Mouse (Mus musculus) Patski (cell line): ENCODE data around the gene Hist1h3h. TPM values are rescaled to one million over a fixed set of nuclear protein-coding genes. Genes with fewer than 3 reads are reported as not detected.
"Not testable (repeated sequence)": the region's sequence is repeated elsewhere in the genome, so short reads cannot be mapped to it uniquely, and the experiment has no call there.

Source experiments
- ATAC-seq: fragments of 100-300 bp; one replicate; pipeline ENCODE4 v1.8.0; 2021
- CTCF ChIA-PET: fragments of 350-600 bp; sonication (Branson Sonifier 250); formaldehyde crosslinking; loops from one replicate; lab custom pipeline; 2022; ENCODE audit warnings: inconsistent platforms; lab: Charles Lee
- POLR2A ChIA-PET: fragments of 350-600 bp; sonication (Branson Sonifier 250); formaldehyde crosslinking; loops from one replicate; lab custom pipeline; 2022; ENCODE audit warnings: antibody characterized with exemption, inconsistent platforms; lab: Charles Lee
- DNase-seq: peaks from one replicate; pipeline ENCODE4 v3.0.0-alpha.2; 2011; ENCODE audit warnings: low read depth, low spot score
- H3K27me3 ChIP-seq: fragments of 371-371 bp; one replicate; pipeline ENCODE4 v1.5.1; 2021
- CTCF ChIP-seq: fragments of 100-300 bp; IDR thresholded peaks from one replicate; pipeline ENCODE4 v1.5.1; 2021
- in situ Hi-C: fragments of 300-500 bp; cut with MboI; formaldehyde crosslinking; loops from 3 replicates; pipeline ENCODE4 v1.11.1; 2018; ENCODE audit warnings: low pct_unique_long_range_greater_than_20kb, mixed read lengths
- polyA plus RNA-seq: library from polyadenylated mRNA; unstranded; gene quantifications from one replicate; pipeline ENCODE4 v1.2.3, GENCODE M21; 2021

Gene Hist1h3h
- polyA plus RNA-seq, 1 experiment from 2014 or later = 4.9 TPM

DNA sequence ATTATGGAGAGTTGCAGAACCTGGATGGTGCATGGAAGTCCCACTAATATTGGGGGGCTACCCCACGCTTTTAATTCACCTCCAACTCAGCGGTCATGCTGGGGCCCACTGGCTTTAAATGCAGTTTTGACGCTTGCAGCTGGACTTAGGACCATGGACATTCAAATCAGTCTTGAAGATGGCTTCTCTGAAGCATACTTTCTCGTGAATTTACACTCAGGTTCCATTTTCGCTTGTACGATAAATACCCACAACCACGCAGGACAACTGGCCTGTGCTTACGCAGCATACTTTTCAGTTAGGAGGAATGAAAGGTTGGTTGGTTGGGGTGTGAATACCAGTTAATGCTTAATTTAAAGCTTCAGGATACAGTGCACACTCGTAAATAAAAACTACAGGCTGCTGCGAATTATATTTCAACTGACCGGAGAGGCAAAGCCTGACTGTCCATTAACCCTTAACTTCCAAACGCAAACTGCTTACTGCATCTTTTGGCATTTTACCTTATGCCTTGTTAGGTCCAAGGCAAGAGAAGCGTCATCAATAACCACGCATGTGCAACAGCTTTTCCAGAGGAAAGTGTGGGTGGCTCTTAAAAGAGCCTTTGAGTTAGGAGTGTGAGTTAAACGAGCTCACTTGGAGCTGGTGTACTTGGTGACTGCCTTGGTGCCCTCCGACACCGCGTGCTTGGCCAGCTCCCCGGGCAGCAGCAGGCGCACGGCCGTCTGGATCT, 2.2 kb upstream of the Hist1h3h start:
- POLR2A ChIA-PET = no interaction called here
- CTCF ChIA-PET = interaction anchor here (0.6 kb wide), 1 partner anchor 18 kb away, joined by 3 read pairs; no protein-coding TSS in a partner anchor
- in situ Hi-C loops = loop anchor here (10.0 kb wide), 3 partner anchors 550 to 1820 kb away; partner anchors contain the start of genes Abt1, Hist1h2af, Hist1h3g and Hist1h4h
- DNase-seq = no peak
- no peak for TF ChIP-seq CTCF
- ATAC-seq = no peak
- no peaks in the 10 kb centered on the region for H3K27me3 ChIP-seq

DNA sequence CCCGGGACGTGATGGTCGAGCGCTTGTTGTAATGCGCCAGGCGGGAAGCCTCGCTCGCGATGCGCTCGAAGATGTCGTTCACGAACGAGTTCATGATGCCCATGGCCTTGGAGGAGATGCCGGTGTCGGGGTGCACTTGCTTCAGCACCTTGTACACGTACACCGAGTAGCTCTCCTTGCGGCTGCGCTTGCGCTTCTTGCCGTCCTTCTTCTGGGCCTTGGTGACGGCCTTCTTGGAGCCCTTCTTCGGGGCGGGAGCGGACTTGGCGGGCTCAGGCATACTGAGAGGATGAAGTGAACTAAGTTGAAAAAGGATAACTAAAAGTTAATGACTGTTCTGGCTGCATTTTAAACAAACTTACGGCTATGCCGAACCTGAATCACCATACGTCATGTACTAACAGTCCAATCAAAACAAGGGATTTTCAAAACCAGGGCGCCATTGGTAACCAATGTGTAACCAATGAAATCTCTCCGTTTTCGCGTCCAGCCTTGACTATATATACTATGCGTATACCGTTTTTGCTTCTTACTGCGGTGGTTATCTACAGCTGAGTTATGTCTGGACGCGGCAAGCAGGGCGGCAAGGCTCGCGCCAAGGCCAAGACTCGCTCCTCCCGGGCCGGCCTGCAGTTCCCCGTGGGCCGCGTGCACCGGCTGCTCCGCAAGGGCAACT, 1.5 kb upstream of the Hist1h3h start, which contains the start of the genes Hist1h2bl and Hist1h2ai:
Gene Hist1h2bl (minus strand): TSS at position 280 of the 676 bp plus-strand sequence.
Gene Hist1h2ai (plus strand): TSS at position 559 of the 676 bp plus-strand sequence.
- CTCF ChIA-PET, H3K27me3 ChIP-seq, POLR2A ChIA-PET: not testable (repeated sequence)
- DNase-seq (peak; percentile 84), ATAC-seq (peak; percentile 83)
- in situ Hi-C loops = loop anchor here (10.0 kb wide), 3 partner anchors 551 to 1819 kb away; partner anchors contain the start of genes Abt1, Hist1h2af, Hist1h3g and Hist1h4h

DNA sequence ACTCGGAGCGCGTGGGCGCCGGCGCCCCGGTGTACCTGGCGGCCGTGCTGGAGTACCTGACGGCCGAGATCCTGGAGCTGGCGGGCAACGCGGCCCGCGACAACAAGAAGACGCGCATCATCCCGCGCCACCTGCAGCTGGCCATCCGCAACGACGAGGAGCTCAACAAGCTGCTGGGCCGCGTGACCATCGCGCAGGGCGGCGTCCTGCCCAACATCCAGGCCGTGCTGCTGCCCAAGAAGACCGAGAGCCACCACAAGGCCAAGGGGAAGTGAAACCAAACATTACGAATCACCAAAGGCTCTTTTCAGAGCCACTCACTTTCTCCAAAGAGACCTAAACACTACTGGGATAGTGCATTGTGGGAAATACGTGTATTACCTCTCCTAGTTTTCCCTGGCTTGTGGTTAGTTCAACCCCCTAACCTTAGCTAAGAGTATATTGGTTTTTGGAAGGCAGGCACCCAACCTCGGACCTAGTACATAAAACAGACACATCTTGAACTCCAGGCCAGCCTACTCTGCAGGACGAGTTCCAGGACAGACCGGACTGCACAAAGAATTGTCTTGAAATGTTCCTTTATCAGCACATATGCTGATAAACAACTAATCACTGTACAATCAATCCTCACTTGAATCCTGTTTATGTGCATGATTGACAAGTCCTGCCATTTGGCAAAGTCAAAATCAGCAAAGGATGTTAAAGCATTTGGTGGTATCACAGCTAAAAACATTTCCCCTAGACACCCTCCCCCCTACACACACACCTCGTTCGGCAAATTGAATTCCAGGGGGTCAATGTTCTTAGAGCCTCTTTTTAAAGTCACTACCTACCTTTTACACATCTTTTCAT, 693 bp upstream of the Hist1h3h start:
- POLR2A ChIA-PET, DNase-seq, CTCF ChIA-PET, ATAC-seq, H3K27me3 ChIP-seq: not testable (repeated sequence)
- in situ Hi-C loops = loop anchor here (10.0 kb wide), 3 partner anchors 552 to 1818 kb away; partner anchors contain the start of genes Abt1, Hist1h2af, Hist1h3g and Hist1h4h

DNA sequence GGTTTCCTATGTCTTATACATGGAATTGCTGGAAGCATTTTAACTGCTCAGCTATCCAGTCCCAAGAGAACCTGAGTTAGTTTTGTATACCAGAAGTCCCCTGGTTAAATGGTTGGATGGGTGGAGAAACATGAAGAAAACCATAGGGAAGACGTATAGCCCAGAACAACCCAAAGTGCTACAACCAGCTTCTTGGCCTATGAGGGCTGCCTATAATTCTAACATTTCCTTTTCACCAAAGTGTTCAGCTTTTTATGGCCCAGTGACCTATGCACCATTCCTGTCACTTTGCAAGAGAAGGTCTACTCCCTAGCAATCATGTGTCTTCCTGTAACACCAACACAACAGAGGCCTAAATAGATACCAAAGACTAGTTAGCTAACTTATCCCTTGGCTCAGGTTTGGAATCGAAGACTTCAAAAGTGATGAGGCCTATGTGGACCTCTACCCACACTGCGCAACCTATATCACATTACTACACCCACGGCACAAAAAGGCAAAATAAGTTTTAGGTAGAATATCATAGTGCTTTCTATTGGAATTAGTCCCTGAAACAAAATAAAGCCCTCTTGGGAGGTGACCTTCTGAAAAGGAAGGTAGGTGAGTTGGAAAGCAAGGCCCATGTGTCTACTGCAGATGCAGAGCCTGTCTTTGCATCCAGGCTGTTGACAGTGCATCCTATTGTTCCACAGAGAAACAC, 1.1 kb downstream of the Hist1h3h start:
- ATAC-seq = no peak
- ChIA-PET CTCF (interaction anchor here (1.7 kb wide), 1 partner anchor 15 kb away, joined by 4 read pairs; no protein-coding TSS in a partner anchor), POLR2A (interaction anchor here (1.1 to 1.2 kb wide), 2 partner anchors 15 to 18 kb away, joined by 3 read pairs; no protein-coding TSS in a partner anchor)
- no peak for DNase-seq
- TF ChIP-seq CTCF = no peak
- in situ Hi-C loops = loop anchor here (10.0 kb wide), 3 partner anchors 554 to 1816 kb away; partner anchors contain the start of genes Abt1, Hist1h2af, Hist1h3g and Hist1h4h
- no peaks in the 10 kb centered on the region for H3K27me3 ChIP-seq

DNA sequence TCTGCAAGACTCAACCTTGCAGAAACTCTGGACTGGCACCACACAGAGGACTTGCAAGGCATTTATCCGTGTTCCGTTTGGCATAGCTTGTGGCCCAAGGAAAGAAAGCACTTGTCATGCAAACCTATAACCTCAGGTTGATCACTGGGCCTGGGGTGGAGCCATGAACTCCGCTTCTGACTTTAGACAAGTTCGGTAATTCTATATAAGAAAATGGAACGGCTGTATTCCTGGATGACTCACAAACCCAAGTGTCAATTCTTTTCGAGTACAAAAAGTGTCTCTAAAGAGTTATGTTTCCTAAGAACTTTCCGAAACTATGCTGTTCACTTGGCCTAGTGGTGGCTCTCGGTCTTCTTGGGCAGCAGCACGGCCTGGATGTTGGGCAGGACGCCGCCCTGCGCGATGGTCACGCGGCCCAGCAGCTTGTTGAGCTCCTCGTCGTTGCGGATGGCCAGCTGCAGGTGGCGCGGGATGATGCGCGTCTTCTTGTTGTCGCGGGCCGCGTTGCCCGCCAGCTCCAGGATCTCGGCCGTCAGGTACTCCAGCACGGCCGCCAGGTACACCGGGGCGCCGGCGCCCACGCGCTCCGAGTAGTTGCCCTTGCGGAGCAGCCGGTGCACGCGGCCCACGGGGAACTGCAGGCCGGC, 3.8 kb downstream of the Hist1h3h start:
- in situ Hi-C loops = loop anchor here (10.0 kb wide), 1 partner anchor 536 kb away; no protein-coding TSS in a partner anchor
- ATAC-seq = peak; percentile 3
- ChIA-PET CTCF (interaction anchor here (1.2 to 1.7 kb wide), 3 partner anchors 10 to 16 kb away, joined by 4 read pairs; no protein-coding TSS in a partner anchor), POLR2A (interaction anchor here (0.6 to 0.8 kb wide), 2 partner anchors 59 to 1861 kb away, joined by 3 to 4 read pairs; partner anchors contain the start of gene Hist1h1b)
- not testable (repeated sequence) for DNase-seq, H3K27me3 ChIP-seq
- TF ChIP-seq CTCF = peak; percentile 30

DNA sequence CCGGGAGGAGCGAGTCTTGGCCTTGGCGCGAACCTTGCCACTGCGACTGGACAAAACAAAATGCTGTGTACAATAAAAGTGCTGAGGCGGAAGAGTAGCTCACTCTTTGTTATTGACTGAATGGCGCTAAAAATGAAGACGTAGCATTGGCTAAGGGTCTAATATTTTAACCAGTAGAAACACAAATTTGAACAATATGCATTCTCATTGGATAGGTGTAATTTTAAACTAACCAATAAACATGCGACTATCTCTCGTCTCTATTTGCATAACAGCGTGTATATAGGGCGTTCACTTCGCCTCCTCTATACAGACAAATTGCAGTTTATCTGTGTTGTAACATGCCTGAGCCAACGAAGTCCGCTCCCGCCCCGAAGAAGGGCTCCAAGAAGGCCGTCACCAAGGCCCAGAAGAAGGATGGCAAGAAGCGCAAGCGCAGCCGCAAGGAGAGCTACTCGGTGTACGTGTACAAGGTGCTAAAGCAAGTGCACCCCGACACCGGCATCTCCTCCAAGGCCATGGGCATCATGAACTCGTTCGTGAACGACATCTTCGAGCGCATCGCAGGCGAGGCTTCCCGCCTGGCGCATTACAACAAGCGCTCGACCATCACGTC, 4.4 kb downstream of the Hist1h3h start, which contains the start of gene Hist1h2bm:
Gene Hist1h2bm (plus strand): TSS at position 288 of the 616 bp plus-strand sequence.
- CTCF ChIA-PET = interaction anchor here (1.2 to 1.7 kb wide), 3 partner anchors 11 to 16 kb away, joined by 4 read pairs; no protein-coding TSS in a partner anchor
- in situ Hi-C loops = loop anchor here (10.0 kb wide), 1 partner anchor 537 kb away; no protein-coding TSS in a partner anchor
- H3K27me3 ChIP-seq, POLR2A ChIA-PET: not testable (repeated sequence)
- ATAC-seq (peak; percentile 94), DNase-seq (peak; percentile 89)

DNA sequence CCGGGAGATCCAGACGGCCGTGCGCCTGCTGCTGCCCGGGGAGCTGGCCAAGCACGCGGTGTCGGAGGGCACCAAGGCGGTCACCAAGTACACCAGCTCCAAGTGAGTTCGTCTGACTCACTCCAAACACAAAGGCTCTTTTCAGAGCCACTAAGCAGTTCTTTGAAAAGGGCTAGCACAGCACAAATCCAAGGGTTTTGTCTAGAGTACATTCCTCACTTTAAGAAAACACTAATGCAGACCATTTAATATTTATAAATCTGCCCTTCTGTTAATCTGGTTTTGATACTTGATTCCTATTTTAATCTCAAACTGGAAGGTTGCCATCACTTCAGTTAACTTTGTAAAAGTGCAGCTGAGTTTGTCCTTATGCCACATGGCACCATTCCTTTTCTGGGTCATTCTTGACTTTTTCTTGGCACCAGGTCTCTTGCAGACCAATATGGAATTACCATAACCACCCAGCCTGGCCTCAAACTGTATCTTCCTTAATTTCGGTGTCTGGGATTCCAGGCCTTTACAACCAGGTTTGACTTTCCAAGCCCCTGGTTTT, 5.0 kb downstream of the Hist1h3h start:
- ChIA-PET CTCF (interaction anchor here (0.9 kb wide), 1 partner anchor 11 kb away, joined by 3 read pairs; no protein-coding TSS in a partner anchor), POLR2A (no interaction called here)
- DNase-seq (no peak), ATAC-seq (peak; percentile 19)
- no peak for TF ChIP-seq CTCF
- in situ Hi-C loops = loop anchor here (10.0 kb wide), 1 partner anchor 538 kb away; no protein-coding TSS in a partner anchor
- H3K27me3 ChIP-seq = no peaks in the 10 kb centered on the region
